In the genomic region with DNA sequence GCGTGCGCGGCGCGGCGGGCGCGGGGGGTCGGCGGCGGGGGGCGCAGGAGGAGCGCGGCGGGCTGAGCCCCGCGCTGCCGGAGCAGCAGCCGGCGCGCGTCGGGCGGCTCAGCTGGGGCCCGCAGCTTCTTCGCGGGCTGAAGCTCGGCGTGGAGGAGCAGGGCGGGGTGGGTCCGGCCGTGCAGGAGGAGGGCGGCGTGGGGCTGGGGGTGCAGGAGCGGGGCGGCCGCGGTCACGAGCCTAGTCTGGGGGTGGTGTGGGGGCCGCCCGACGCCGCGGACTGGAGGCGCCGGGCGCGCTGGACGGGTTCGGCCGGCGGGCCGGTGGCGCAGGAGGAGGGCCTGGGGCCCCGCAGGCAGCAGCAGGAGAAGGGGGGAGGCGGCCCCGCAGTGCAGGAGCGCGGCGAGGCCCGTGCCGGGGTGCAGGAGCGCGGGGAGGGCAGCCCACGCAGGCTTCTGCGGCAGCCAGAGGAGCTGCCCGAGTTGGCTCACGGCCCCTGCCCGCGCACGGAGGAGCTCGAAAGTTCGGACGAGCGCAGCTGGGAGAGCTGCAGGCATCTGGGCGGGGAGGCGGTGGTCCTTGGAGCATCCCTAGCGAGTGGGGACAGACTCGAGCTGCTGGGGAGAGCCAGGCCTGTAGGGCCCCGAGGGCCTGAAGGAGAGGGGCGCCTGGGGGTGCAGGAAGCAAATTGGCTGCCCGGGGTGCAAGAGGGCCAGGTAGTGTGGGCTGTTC, we compare ENCODE assay signal across 8 mouse cellular contexts. TPM values are rescaled to one million over a fixed set of nuclear protein-coding genes. Genes with fewer than 3 reads are reported as not detected.
DNase-seq lines count a peak whose midpoint lies in the region; ATAC-seq and TF ChIP-seq lines count a peak whose summit lies in the region.

No protein-coding gene starts in this region.

- H3K4me3 ChIP-seq in heart, adult 2 months = peak overlapping the region; percentile 73
- H3K4me3 ChIP-seq in embryonic facial prominence, embryonic 11.5 days (ENCODE audit: low read depth, low read length) = peak overlapping the region; percentile 89
- peak overlapping the region; percentile 91 for H3K4me3 ChIP-seq in midbrain, embryonic 13.5 days (replicated peaks)
- H3K4me3 ChIP-seq in stomach, postnatal 0 days (ENCODE audit: low read depth, low read length) = peak overlapping the region; percentile 92

- no peak for TF ChIP-seq POLR2A in heart, adult 2 months (IDR thresholded peaks at IDR 0.05; ENCODE audit: insufficient read depth, low read depth, low read length)

- peak overlapping the region; percentile 59 for H3K27ac ChIP-seq in heart, adult 2 months
- peak overlapping the region; percentile 89 for H3K27ac ChIP-seq in embryonic facial prominence, embryonic 11.5 days (replicated peaks; ENCODE audit: low read depth, low read length)
- peak overlapping the region; percentile 89 for H3K27ac ChIP-seq in midbrain, embryonic 13.5 days
- H3K27ac ChIP-seq in stomach, postnatal 0 days (replicated peaks) = peak overlapping the region; percentile 91

- H3K4me1 ChIP-seq in heart, adult 2 months (ENCODE audit: control insufficient read depth, insufficient read depth, low read length) = peaks cover 10% of the 10 kb centered on the region
- H3K4me1 ChIP-seq in embryonic facial prominence, embryonic 11.5 days (ENCODE audit: control insufficient read depth, insufficient read depth, low read length) = peaks cover 10% of the 10 kb centered on the region
- H3K4me1 ChIP-seq in midbrain, embryonic 13.5 days (replicated peaks) = peaks cover 30% of the 10 kb centered on the region
- H3K4me1 ChIP-seq in stomach, postnatal 0 days (replicated peaks; ENCODE audit: control insufficient read depth, insufficient read depth) = peaks cover 11% of the 10 kb centered on the region; the same call in 1 of the 2 replicates

- no peak for TF ChIP-seq EP300 in heart, adult 2 months (IDR thresholded peaks at IDR 0.05; ENCODE audit: insufficient read depth, low read depth, low read length)
- TF ChIP-seq EP300 in stomach, postnatal 0 days (optimal IDR thresholded peaks at IDR 0.05) = no peak

- intact Hi-C loops in heart, adult 2 months (cut with DNase I) = loop anchor here (2.0 kb wide), 1 partner anchor 15 kb away; no protein-coding TSS in a partner anchor
- intact Hi-C loops in heart, postnatal 25 days (cut with DNase I) = no loop called here
- intact Hi-C loops in heart, postnatal 10 days (cut with DNase I) = no loop called here
- intact Hi-C loops in left cerebral cortex, postnatal 14 days (cut with DNase I) = loop anchor here (2.0 kb wide), 1 partner anchor 17 kb away; no protein-coding TSS in a partner anchor

- peak; percentile 77 for ATAC-seq in embryonic facial prominence, embryonic 11.5 days (replicated peaks; ENCODE audit: insufficient number of reproducible peaks, low FRiP score, low TSS enrichment, low read depth)
- peak; percentile 80 for ATAC-seq in midbrain, embryonic 13.5 days
- ATAC-seq in stomach, postnatal 0 days (ENCODE audit: low FRiP score, low TSS enrichment) = peak; percentile 60

- H3K79me2 ChIP-seq in heart, adult 2 months (replicated peaks; ENCODE audit: control insufficient read depth, insufficient read depth, low read length) = no peaks in the 10 kb centered on the region

- no peaks in the 10 kb centered on the region for H3K36me3 ChIP-seq in heart, adult 2 months (ENCODE audit: control insufficient read depth, insufficient read depth, low read length)
- H3K36me3 ChIP-seq in embryonic facial prominence, embryonic 11.5 days (replicated peaks; ENCODE audit: control insufficient read depth, insufficient read depth, low read depth, low read length) = no peaks in the 10 kb centered on the region
- no peaks in the 10 kb centered on the region for H3K36me3 ChIP-seq in midbrain, embryonic 13.5 days
- H3K36me3 ChIP-seq in stomach, postnatal 0 days (ENCODE audit: control insufficient read depth, insufficient read depth, low read length) = no peaks in the 10 kb centered on the region

- peak overlapping the region; percentile 87 for H3K4me2 ChIP-seq in embryonic facial prominence, embryonic 11.5 days (ENCODE audit: low read depth, low read length)
- peak overlapping the region; percentile 92 for H3K4me2 ChIP-seq in midbrain, embryonic 13.5 days (replicated peaks)
- H3K4me2 ChIP-seq in stomach, postnatal 0 days (replicated peaks; ENCODE audit: low read depth) = peak overlapping the region; percentile 91

- no peaks in the 10 kb centered on the region for H3K27me3 ChIP-seq in heart, adult 2 months (ENCODE audit: control insufficient read depth, insufficient read depth, low read length)
- H3K27me3 ChIP-seq in embryonic facial prominence, embryonic 11.5 days (ENCODE audit: control insufficient read depth, insufficient read depth, low read length) = no peaks in the 10 kb centered on the region
- H3K27me3 ChIP-seq in midbrain, embryonic 13.5 days = 0 out of 2 replicates have a peak, but pooled peaks cover 3% of the 10 kb centered on the region
- H3K27me3 ChIP-seq in stomach, postnatal 0 days (ENCODE audit: control insufficient read depth, insufficient read depth, low read length) = no peaks in the 10 kb centered on the region

- TF ChIP-seq CTCF in heart, adult 2 months (IDR thresholded peaks at IDR 0.05) = no peak
- no peak for TF ChIP-seq CTCF in stomach, postnatal 0 days (IDR thresholded peaks at IDR 0.05; ENCODE audit: low read depth)

- H3K9me3 ChIP-seq in embryonic facial prominence, embryonic 11.5 days (replicated peaks; ENCODE audit: control insufficient read depth, low read length) = no peaks in the 10 kb centered on the region
- H3K9me3 ChIP-seq in midbrain, embryonic 13.5 days = no peaks in the 10 kb centered on the region
- no peaks in the 10 kb centered on the region for H3K9me3 ChIP-seq in stomach, postnatal 0 days (ENCODE audit: control insufficient read depth, low read length)

- DNase-seq in heart, adult 2 months = peak; percentile 62 to 71
- DNase-seq in heart, postnatal 25 days (ENCODE audit: low spot score) = no peak
- peak; percentile 64 for DNase-seq in ZHBTc4 (ENCODE audit: low read depth, low spot score)
- peak; percentile 60 for DNase-seq in embryonic facial prominence, embryonic 11.5 days (ENCODE audit: low spot score)
- DNase-seq in heart, postnatal 10 days = peak; percentile 51 to 71
- DNase-seq in left cerebral cortex, postnatal 14 days (ENCODE audit: low spot score in 2 of 2) = peak; percentile 54 to 67
- peak; percentile 68 for DNase-seq in stomach, postnatal 0 days (ENCODE audit: low spot score)

- peak overlapping the region; percentile 83 for H3K9ac ChIP-seq in heart, adult 2 months (ENCODE audit: low read depth, low read length)
- H3K9ac ChIP-seq in embryonic facial prominence, embryonic 11.5 days (replicated peaks; ENCODE audit: low read length) = peak overlapping the region; percentile 92
- peak overlapping the region; percentile 93 for H3K9ac ChIP-seq in midbrain, embryonic 13.5 days (replicated peaks)
- H3K9ac ChIP-seq in stomach, postnatal 0 days (ENCODE audit: low read length) = peak overlapping the region; percentile 91

- under 1% methylated on average over 61 of the region's 82 CpGs for WGBS in heart, adult 2 months
- WGBS in embryonic facial prominence, embryonic 11.5 days = under 1% methylated on average over 49 of the region's 82 CpGs
- under 1% methylated on average over 69 of the region's 82 CpGs for WGBS in midbrain, embryonic 13.5 days
- WGBS in stomach, postnatal 0 days = under 1% methylated on average over 53 of the region's 82 CpGs

RNA-seq across cellular contexts. Expression of a gene that starts 0.6 kb away (rescaled TPM):
- 10 to 100 TPM; 17.8 to 19.6 TPM for total RNA-seq in heart, adult 2 months (2021)
- polyA plus RNA-seq in heart, adult 2 months (2012; rRNA removed) = 32.2 and 37.0 TPM in 2 replicates
- total RNA-seq in heart, postnatal 25 days (2021) = 10 to 100 TPM; 20.9 to 24.7 TPM
- 5.3 and 5.8 TPM in 2 replicates for polyA plus RNA-seq in embryonic facial prominence, embryonic 11.5 days (2014; fragmentation: Nextera tagmentation; extraction: Ambion mirVana)
- 10 to 100 TPM; 39.0 to 41.3 TPM for total RNA-seq in heart, postnatal 10 days (2021)
- 100 to 1,000 TPM; 112 TPM for total RNA-seq in left cerebral cortex, postnatal 14 days (2021)
- polyA plus RNA-seq in midbrain, embryonic 13.5 days (2015; fragmentation: Nextera tagmentation; extraction: Ambion mirVana) = 15.6 and 17.7 TPM in 2 replicates
- polyA plus RNA-seq in stomach, postnatal 0 days (2015; fragmentation: Nextera tagmentation; extraction: Ambion mirVana) = 17.1 and 21.0 TPM in 2 replicates

RNA-seq across cellular contexts. Expression of a gene that starts 35.5 kb away (rescaled TPM):
- 10 to 100 TPM; 51.3 to 85.7 TPM for total RNA-seq in heart, adult 2 months (2021)
- polyA plus RNA-seq in heart, adult 2 months (2012; rRNA removed) = 27.8 and 72.8 TPM in 2 replicates
- total RNA-seq in heart, postnatal 25 days (2021) = 100 to 1,000 TPM; 168 to 194 TPM
- 57.9 and 63.2 TPM in 2 replicates for polyA plus RNA-seq in embryonic facial prominence, embryonic 11.5 days (2014; fragmentation: Nextera tagmentation; extraction: Ambion mirVana)
- 100 to 1,000 TPM; 180 to 317 TPM for total RNA-seq in heart, postnatal 10 days (2021)
- total RNA-seq in left cerebral cortex, postnatal 14 days (2021) = 10 to 100 TPM; 89.4 to 97.8 TPM
- 35.8 and 45.9 TPM in 2 replicates for polyA plus RNA-seq in midbrain, embryonic 13.5 days (2015; fragmentation: Nextera tagmentation; extraction: Ambion mirVana)
- polyA plus RNA-seq in stomach, postnatal 0 days (2015; fragmentation: Nextera tagmentation; extraction: Ambion mirVana) = 45.6 and 50.0 TPM in 2 replicates

Comparison
In these comparisons a context has a peak if more than half of its experiments do, and no peak if none do; other contexts are left out.
1. intact Hi-C loops: an anchor here in heart, adult 2 months (2.0 kb wide) and left cerebral cortex, postnatal 14 days (2.0 kb wide); none called in heart, postnatal 25 days and heart, postnatal 10 days.